Mouse (Mus musculus): ENCODE measurements at regions not wholly inside any gene's neighbourhood (a gene's known extent, or its start where the extent isn't known, plus 50 kb on each side); places are given as distances from the start of the nearest gene placed in this dataset.

DNA sequence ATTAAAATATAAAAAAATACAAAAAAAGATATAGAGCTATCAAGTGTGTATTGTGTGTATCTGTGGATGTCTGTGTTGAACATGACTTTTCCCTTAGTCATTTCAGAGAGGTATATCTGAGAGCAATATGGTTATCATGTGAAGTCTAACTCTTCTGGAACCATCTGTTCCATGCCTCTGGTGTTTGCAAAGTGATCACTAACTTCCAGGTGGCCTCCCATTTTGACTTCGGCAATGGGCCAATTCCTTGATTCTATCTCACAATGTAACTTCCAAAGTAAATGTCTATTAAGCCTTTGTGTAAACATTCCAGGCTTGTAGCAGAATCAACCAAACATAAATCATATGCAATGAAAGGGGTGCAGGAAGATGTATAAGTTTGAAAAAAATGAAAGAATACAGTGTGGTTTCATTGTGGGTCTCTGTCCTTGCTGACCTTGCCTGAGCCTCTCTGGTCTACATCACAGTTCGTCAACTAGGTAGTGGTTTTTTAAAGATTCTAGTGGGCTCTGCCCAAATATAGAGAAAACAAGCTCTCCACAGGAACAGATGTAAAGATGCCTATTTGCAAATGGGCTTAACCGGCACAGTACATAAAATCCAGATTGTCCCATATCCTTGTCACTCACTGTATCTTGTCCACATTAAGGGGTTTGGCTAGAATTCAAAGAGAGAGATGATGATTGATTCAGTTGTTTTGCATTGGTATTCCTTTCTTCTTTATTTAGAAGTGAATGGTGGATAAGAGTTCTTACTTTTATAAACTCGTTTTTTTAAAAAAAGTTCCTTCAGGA is 185.2 kb upstream of the Jag1 start:
- H3K27me3 ChIP-seq (replicated peaks; ENCODE audit: low read depth, poor library complexity, severe bottlenecking): no peaks in the 10 kb centered on the region
- DNase-seq (ENCODE audit: low spot score): no peak
- H3K9me3 ChIP-seq: no peaks in the 10 kb centered on the region
- WGBS: 84% methylated on average over 4 of the region's 4 CpGs
- no peaks in the 10 kb centered on the region for H3K36me3 ChIP-seq (replicated peaks)
- H3K4me1 ChIP-seq: peaks cover under 1% of the 10 kb centered on the region
- no peak overlapping the region for H3K27ac ChIP-seq (replicated peaks)
- H3K4me3 ChIP-seq: no peak overlapping the region

DNA sequence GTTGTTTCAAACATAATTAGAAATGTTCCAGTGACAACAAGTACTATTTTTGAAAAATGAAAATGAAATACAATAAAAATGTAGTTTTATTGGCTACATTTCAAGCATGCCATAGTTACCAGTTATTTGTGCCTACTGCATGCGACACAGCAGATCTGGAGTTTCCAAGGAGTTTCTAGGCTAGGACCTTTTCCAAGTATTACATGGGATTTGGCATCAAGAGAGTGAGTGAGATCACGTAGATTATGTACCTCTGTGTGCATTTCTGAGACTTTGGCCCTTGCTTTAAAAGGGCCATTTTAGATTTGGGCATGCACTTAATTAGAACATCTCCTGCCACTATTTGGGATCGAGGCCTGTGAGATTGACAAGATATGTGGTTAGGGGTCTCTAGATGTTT is 172.8 kb upstream of the Jag1 start:
- Histone ChIP-seq H3K4me3 (no peak overlapping the region), H3K36me3 (replicated peaks) (no peaks in the 10 kb centered on the region), H3K9me3 (no peaks in the 10 kb centered on the region), H3K4me1 (no peaks in the 10 kb centered on the region), H3K27ac (replicated peaks) (no peak overlapping the region), H3K27me3 (replicated peaks; ENCODE audit: low read depth, poor library complexity, severe bottlenecking) (no peaks in the 10 kb centered on the region)
- WGBS: 80% methylated on average over 3 of the region's 3 CpGs
- no peak for DNase-seq (ENCODE audit: low spot score)

DNA sequence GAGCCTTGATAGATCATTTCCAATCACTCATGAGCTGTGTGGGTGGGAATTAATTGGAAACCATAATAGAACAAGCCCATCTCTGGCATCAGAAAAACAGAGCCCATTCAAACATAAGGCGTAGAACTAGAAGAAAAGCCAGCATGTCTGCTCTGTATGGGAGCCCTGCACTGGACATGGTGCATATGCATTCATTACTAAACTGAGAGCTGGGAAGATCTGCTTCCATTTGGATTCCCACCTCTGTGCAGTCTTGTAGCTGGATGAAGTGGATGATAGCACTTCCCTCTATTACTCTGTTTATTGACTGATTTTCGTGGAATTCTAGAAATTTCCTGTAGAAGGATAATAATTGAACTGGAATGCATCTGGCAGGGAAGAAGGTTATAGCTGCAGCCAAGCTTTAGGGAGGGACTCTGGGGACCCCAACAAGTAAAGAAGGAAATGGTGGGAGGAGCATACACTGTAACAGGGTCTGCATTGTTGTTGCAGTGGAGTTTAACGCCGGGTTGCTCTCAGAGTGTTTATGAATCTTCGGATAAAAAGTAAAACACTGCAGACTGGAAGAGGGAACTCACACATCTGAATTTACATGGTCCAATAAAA is 155.2 kb upstream of the Jag1 start:
- Histone ChIP-seq H3K9me3 (no peaks in the 10 kb centered on the region), H3K4me1 (peaks cover 4% of the 10 kb centered on the region), H3K36me3 (replicated peaks) (no peaks in the 10 kb centered on the region), H3K27ac (replicated peaks) (no peak overlapping the region), H3K27me3 (replicated peaks; ENCODE audit: low read depth, poor library complexity, severe bottlenecking) (no peaks in the 10 kb centered on the region), H3K4me3 (no peak overlapping the region)
- 56% methylated on average over 5 of the region's 5 CpGs for WGBS
- DNase-seq (ENCODE audit: low spot score): no peak

DNA sequence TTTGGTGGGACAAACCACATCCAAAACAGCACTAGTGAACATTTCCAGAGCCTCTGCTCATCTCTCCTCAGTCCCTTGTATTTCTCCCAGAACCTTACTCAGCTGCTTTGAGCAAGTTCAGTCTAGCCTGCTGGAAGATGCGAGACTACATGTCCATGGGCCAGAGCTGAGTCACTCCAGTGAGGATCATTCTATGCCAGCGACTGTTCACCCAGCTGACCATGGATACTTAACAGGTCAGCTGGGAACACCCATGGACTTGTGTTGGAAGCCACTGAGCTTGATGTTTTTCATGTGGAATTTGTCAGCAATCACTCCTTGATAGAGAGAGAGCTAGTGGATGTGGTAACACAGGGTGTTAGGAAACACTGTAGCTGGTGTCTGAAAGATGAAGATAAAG is 146.5 kb upstream of the Jag1 start:
- no peak overlapping the region for H3K27ac ChIP-seq (replicated peaks)
- 87% methylated on average over 2 of the region's 2 CpGs for WGBS
- H3K9me3 ChIP-seq: no peaks in the 10 kb centered on the region
- DNase-seq (ENCODE audit: low spot score): no peak
- H3K4me3 ChIP-seq: no peak overlapping the region
- H3K4me1 ChIP-seq: no peaks in the 10 kb centered on the region
- H3K36me3 ChIP-seq (replicated peaks): no peaks in the 10 kb centered on the region
- H3K27me3 ChIP-seq (replicated peaks; ENCODE audit: low read depth, poor library complexity, severe bottlenecking): no peaks in the 10 kb centered on the region

DNA sequence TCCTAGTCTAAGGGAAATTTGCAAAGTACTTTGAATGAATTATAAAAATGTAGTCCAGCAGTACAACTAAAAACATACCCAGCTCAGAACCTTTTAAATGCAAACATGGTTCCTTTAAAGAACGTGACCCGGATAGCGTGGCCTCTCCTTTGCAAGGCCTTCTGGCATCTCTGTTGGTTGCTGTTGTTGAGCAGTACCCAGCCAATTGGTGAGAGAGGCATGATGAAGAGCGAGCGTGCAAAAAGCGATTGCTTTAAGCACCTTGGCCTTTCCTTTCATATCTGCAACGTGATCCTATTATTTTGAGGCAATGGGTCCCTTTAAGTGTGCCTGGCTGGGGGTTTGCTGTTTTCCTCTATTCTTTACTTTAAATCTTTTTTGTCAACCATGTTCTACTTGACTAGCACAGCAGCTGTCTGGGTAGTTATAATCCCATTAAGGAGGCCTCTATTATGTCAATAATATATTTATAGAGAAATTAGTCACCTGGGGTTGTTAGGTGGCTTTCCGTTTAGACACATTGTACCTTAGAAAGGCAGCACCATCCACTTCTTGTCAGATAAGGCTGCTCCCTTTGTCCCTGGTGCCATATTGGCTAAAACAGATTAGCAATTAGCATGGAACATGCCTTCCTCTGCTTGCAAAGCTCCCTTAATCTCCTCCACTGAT is 141.5 kb upstream of the Jag1 start:
- Histone ChIP-seq H3K36me3 (replicated peaks) (no peaks in the 10 kb centered on the region), H3K9me3 (no peaks in the 10 kb centered on the region), H3K4me3 (no peak overlapping the region), H3K27ac (replicated peaks) (no peak overlapping the region), H3K4me1 (no peaks in the 10 kb centered on the region), H3K27me3 (replicated peaks; ENCODE audit: low read depth, poor library complexity, severe bottlenecking) (no peaks in the 10 kb centered on the region)
- DNase-seq (ENCODE audit: low spot score): no peak
- WGBS: 91% methylated on average over 8 of the region's 8 CpGs

GRCm38 (mm10) chr2:137247931-137248330 is 131.5 kb upstream of the Jag1 start:
- Histone ChIP-seq H3K27me3 (replicated peaks; ENCODE audit: low read depth, poor library complexity, severe bottlenecking) (no peaks in the 10 kb centered on the region), H3K4me1 (peaks cover 38% of the 10 kb centered on the region), H3K4me3 (no peak overlapping the region), H3K36me3 (replicated peaks) (no peaks in the 10 kb centered on the region), H3K27ac (replicated peaks) (peak overlapping the region; percentile 63), H3K9me3 (no peaks in the 10 kb centered on the region)
- DNase-seq (ENCODE audit: low spot score): peak; percentile 55
- 30% methylated on average over 7 of the region's 7 CpGs for WGBS

GRCm38 (mm10) chr2:137244370-137244769 is 127.9 kb upstream of the Jag1 start:
- H3K36me3 ChIP-seq (replicated peaks): no peaks in the 10 kb centered on the region
- no peaks in the 10 kb centered on the region for H3K27me3 ChIP-seq (replicated peaks; ENCODE audit: low read depth, poor library complexity, severe bottlenecking)
- H3K9me3 ChIP-seq: no peaks in the 10 kb centered on the region
- H3K4me3 ChIP-seq: no peak overlapping the region
- peaks cover 38% of the 10 kb centered on the region for H3K4me1 ChIP-seq
- whole genome bisulfite sequencing: 81% methylated on average over 6 of the region's 6 CpGs
- no peak for DNase-seq (ENCODE audit: low spot score)
- no peak overlapping the region for H3K27ac ChIP-seq (replicated peaks)

DNA sequence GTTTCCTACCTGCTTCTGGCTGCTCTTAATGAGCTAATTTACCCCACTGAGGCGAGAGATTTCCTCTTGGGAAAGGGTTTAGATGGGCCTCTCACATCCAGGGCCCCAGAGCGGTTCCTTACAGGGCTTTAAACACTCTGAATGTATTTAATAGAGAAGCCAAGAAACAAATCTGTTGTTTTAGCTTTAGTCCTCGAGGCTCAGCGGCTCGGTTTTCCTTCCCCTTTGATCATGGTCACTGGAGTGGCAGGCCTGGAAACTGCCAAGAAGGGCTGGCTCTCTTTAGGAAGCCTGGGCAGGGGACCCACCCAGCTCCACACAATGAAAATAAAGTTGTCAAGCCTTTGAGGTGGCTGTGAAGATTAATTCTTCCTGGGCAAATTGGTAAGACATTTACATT is 127.5 kb upstream of the Jag1 start:
- no peaks in the 10 kb centered on the region for H3K27me3 ChIP-seq (replicated peaks; ENCODE audit: low read depth, poor library complexity, severe bottlenecking)
- peak; percentile 55 for DNase-seq (ENCODE audit: low spot score)
- H3K27ac ChIP-seq (replicated peaks): no peak overlapping the region
- peaks cover 38% of the 10 kb centered on the region for H3K4me1 ChIP-seq
- 8% methylated on average over 5 of the region's 5 CpGs for WGBS
- no peaks in the 10 kb centered on the region for H3K36me3 ChIP-seq (replicated peaks)
- no peaks in the 10 kb centered on the region for H3K9me3 ChIP-seq
- no peak overlapping the region for H3K4me3 ChIP-seq

DNA sequence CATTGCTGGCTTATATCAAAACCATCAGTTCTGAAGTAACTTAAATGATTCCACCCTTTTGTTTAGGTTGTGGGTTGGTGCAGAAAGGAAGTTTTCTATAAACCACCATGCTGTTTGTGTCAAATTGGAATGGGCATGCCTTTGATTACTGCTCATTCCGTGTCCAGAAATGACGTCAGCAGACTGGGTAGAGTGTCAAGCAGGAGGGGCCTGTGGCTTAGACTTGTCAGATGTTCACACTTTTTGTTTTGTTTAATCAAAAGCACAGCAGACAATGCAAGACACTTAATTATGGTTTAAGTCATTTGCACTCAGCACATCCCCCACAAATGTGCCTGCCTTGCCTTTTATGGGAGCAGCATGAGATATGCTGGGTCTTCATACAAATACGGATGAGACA is 120.5 kb upstream of the Jag1 start:
- no peak for DNase-seq (ENCODE audit: low spot score)
- no peaks in the 10 kb centered on the region for H3K9me3 ChIP-seq
- H3K36me3 ChIP-seq (replicated peaks): no peaks in the 10 kb centered on the region
- 68% methylated on average over 3 of the region's 3 CpGs for WGBS
- H3K4me1 ChIP-seq: 0 out of 2 replicates have a peak, but pooled peaks cover 3% of the 10 kb centered on the region
- no peak overlapping the region for H3K27ac ChIP-seq (replicated peaks)
- no peaks in the 10 kb centered on the region for H3K27me3 ChIP-seq (replicated peaks; ENCODE audit: low read depth, poor library complexity, severe bottlenecking)
- no peak overlapping the region for H3K4me3 ChIP-seq

DNA sequence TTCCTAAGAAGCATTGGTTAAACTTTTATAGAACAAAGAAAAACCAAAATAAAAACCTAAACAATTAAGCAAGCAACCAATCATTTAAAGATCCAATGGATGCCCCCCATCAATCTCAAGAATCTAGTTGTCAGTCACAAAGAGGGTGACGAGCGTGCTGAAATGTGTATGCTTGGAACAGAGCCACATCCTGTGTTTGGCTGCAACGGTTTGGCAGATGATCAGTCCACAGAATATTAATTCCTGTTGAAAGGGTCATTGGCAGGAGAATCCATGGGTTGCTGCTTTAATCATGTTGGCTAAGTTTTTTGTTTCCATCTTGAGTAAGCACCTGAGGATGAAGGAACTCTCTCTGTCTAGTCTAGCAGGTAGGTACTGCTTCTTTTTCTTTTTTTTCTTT is 117.5 kb upstream of the Jag1 start:
- no peak for DNase-seq (ENCODE audit: low spot score)

DNA sequence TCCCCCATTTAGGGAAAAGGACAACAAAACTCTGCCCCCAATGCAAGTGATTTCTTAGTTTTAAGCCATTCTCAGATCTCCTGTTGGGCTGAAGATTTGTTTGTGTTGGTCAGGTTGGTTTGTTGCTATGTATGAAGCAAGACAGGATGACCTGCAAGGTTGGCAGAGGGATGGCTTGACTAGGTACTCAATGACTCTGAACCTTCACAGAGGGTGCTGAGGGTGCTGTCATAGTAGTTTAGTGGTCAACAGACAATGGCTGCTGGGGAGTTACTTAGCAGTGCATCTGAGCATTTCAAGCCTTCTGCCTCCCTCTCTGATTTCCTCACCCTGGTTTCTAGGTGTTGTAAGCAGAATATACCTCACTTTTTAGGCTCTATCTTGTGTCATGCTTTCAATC is 114.7 kb upstream of the Jag1 start:
- H3K27me3 ChIP-seq (replicated peaks; ENCODE audit: low read depth, poor library complexity, severe bottlenecking): no peaks in the 10 kb centered on the region
- H3K27ac ChIP-seq (replicated peaks): no peak overlapping the region
- no peak overlapping the region for H3K4me3 ChIP-seq
- no peaks in the 10 kb centered on the region for H3K36me3 ChIP-seq (replicated peaks)
- DNase-seq (ENCODE audit: low spot score): no peak
- H3K4me1 ChIP-seq: peaks cover 11% of the 10 kb centered on the region
- H3K9me3 ChIP-seq: no peaks in the 10 kb centered on the region

More for the DNA sequence above, 117.5 kb upstream of the Jag1 start:
- H3K9me3 ChIP-seq: no peaks in the 10 kb centered on the region
- whole genome bisulfite sequencing: 91% methylated on average over 3 of the region's 3 CpGs
- peaks cover 14% of the 10 kb centered on the region for H3K4me1 ChIP-seq
- no peaks in the 10 kb centered on the region for H3K27me3 ChIP-seq (replicated peaks; ENCODE audit: low read depth, poor library complexity, severe bottlenecking)
- H3K36me3 ChIP-seq (replicated peaks): no peaks in the 10 kb centered on the region
- no peak overlapping the region for H3K27ac ChIP-seq (replicated peaks)
- no peak overlapping the region for H3K4me3 ChIP-seq

DNA sequence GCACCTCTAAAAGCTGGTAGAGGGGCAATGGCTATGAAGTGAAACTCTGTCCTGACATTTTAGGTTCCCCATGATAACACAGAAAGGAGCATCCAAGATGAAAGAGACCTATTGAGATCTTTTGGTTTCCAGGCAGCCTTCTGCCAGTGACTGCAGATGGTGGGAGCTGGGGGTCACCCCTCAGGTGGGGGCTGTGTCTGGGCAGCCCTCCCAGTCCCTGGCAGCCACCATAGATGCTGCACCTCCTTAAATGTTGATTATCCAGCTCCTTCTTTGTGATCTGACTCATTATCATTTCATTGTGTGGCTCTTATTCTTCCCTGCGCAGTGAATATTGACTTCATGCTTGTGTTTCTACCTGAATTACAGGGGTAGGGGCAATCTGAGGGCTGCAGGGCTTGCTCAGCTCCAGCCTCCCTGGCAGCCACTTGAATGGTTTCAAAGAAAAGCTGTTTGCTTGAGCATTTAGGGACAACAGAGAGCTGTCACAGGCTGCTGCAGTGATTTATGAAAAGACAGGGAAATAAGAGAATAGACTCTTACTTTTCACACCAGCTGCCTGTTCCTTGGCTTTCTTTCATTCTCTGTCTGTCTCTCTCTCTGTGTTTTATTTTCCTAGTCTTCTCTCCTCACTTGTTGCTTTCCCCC is 113.1 kb upstream of the Jag1 start:
- Histone ChIP-seq H3K4me1 (peaks cover 11% of the 10 kb centered on the region), H3K36me3 (replicated peaks) (no peaks in the 10 kb centered on the region), H3K9me3 (no peaks in the 10 kb centered on the region), H3K27ac (replicated peaks) (no peak overlapping the region), H3K27me3 (replicated peaks; ENCODE audit: low read depth, poor library complexity, severe bottlenecking) (no peaks in the 10 kb centered on the region), H3K4me3 (no peak overlapping the region)
- DNase-seq (ENCODE audit: low spot score): no peak
- 55% methylated on average over 1 of the region's 1 CpGs for WGBS
